Mouse (Mus musculus) C2C12 (cell line): Measurements from ENCODE around the gene 2010111I01Rik.

Experiments used
- CTCF ChIP-seq: IDR thresholded peaks from one replicate; pipeline ENCODE4 v1.5.1; 2011; ENCODE audit not compliant: control insufficient read depth, insufficient read depth, insufficient read length
- MAX ChIP-seq: IDR thresholded peaks from one replicate; pipeline ENCODE4 v1.6.1; 2011; ENCODE audit warnings: mild to moderate bottlenecking, control low read depth
- MYOD1 ChIP-seq: IDR thresholded peaks from one replicate; pipeline ENCODE4 v1.6.1; 2011; ENCODE audit warnings: low read depth; ENCODE audit not compliant: control insufficient read depth, insufficient read length
- MYOG ChIP-seq: IDR thresholded peaks from one replicate; pipeline ENCODE4 v1.6.1; 2011; ENCODE audit not compliant: control insufficient read depth, insufficient read length; ENCODE audit errors: extremely low read depth
- USF1 ChIP-seq: IDR thresholded peaks from one replicate; pipeline ENCODE4 v1.6.1; 2011; ENCODE audit warnings: low read depth, mild to moderate bottlenecking, control low read depth, moderate library complexity

DNA sequence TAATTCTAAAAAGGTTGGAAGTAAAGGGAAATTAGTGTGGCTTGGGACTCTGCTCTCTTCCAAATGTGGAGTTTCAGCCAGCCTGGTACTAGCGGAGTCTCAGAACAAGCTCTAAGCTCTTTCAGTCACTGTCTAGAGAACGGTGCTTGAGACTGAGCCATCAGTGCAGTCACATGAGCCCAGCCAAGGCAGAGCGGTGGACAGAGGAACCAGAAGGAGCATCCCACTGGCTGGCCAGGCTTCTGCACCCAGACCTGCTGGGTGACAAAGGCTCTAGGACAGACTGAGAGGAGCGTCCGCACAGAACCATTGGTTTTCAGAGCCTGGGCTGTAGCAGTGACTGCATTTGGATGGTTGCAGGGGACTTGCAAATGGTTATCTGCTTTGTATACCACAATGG lies 337.7 kb downstream of the 2010111I01Rik start:
- TF ChIP-seq MYOG (no peak), CTCF (no peak), USF1 (no peak), MYOD1 (no peak), MAX (no peak)
